Mouse (Mus musculus) megakaryocyte, embryonic 14.5 days (primary cell): ENCODE measurements at regions not wholly inside any gene's neighbourhood (a gene's known extent, or its start where the extent isn't known, plus 50 kb on each side); places are given as distances from the start of the nearest gene placed in this dataset.

Experiments used
- H3K27me3 ChIP-seq: replicated peaks from 2 replicates; pipeline ENCODE3; 2012; ENCODE audit warnings: inconsistent platforms
- H3K36me3 ChIP-seq: replicated peaks from 2 replicates; pipeline ENCODE3; 2012; ENCODE audit warnings: low read length, inconsistent platforms, mixed read lengths
- H3K4me1 ChIP-seq: 2 replicates; pipeline ENCODE4 v1.6.1; 2012; ENCODE audit warnings: inconsistent platforms
- H3K4me3 ChIP-seq: replicated peaks from 2 replicates; pipeline ENCODE3; 2012; ENCODE audit warnings: moderate library complexity, mild to moderate bottlenecking, inconsistent platforms
- H3K9me3 ChIP-seq: 2 replicates; pipeline ENCODE4 v1.6.1; 2012; ENCODE audit warnings: inconsistent platforms
- FLI1 ChIP-seq: IDR thresholded peaks from 2 replicates; pipeline ENCODE4 v1.6.1; 2012; ENCODE audit warnings: low read length, inconsistent platforms, mixed read lengths
- GATA1 ChIP-seq: IDR thresholded peaks from 3 replicates; pipeline ENCODE4 v1.6.1; 2012; ENCODE audit warnings: mixed read lengths, low read length, inconsistent platforms, borderline replicate concordance

GRCm38 (mm10) chr12:56404262-56404661 lies 58.6 kb upstream of the Mbip start:
- Histone ChIP-seq H3K36me3 (no peaks in the 10 kb centered on the region), H3K4me3 (no peak overlapping the region), H3K27me3 (no peaks in the 10 kb centered on the region), H3K4me1 (0 out of 2 replicates have a peak, but pooled peaks cover 9% of the 10 kb centered on the region), H3K9me3 (no peaks in the 10 kb centered on the region)
- TF ChIP-seq GATA1 (no peak), FLI1 (no peak)

- TF ChIP-seq GATA1, result no peak
- no peak for TF ChIP-seq FLI1
- 0 out of 2 replicates have a peak, but pooled peaks cover 9% of the 10 kb centered on the region for H3K4me1 ChIP-seq
- no peaks in the 10 kb centered on the region for H3K9me3 ChIP-seq
- H3K36me3 ChIP-seq, result no peaks in the 10 kb centered on the region
- H3K4me3 ChIP-seq, result no peak overlapping the region
- H3K27me3 ChIP-seq, result no peaks in the 10 kb centered on the region
These were observed 57.9 kb upstream of the Mbip start for GRCm38 (mm10) chr12:56403626-56404025.

GRCm38 (mm10) chr12:56402844-56403243 lies 57.1 kb upstream of the Mbip start:
- H3K4me3 ChIP-seq, result no peak overlapping the region
- H3K4me1 ChIP-seq, result 0 out of 2 replicates have a peak, but pooled peaks cover 9% of the 10 kb centered on the region
- 0 out of 2 replicates have a peak, but pooled peaks cover 1% of the 10 kb centered on the region for H3K9me3 ChIP-seq
- no peaks in the 10 kb centered on the region for H3K36me3 ChIP-seq
- H3K27me3 ChIP-seq, result no peaks in the 10 kb centered on the region
- TF ChIP-seq GATA1, result no peak
- TF ChIP-seq FLI1, result no peak

GRCm38 (mm10) chr12:56402137-56402536 lies 56.4 kb upstream of the Mbip start:
- H3K9me3 ChIP-seq, result 0 out of 2 replicates have a peak, but pooled peaks cover 4% of the 10 kb centered on the region

More at GRCm38 (mm10) chr12:56402137-56402536, 56.4 kb upstream of the Mbip start:
- no peak overlapping the region for H3K4me3 ChIP-seq
- no peak for TF ChIP-seq GATA1
- TF ChIP-seq FLI1, result no peak
- 0 out of 2 replicates have a peak, but pooled peaks cover 9% of the 10 kb centered on the region for H3K4me1 ChIP-seq
- no peaks in the 10 kb centered on the region for H3K27me3 ChIP-seq
- no peaks in the 10 kb centered on the region for H3K36me3 ChIP-seq
